Mouse (Mus musculus) G1E (cell line): ENCODE measurements around the gene Otop2.

Source experiments
- CTCF ChIP-seq: IDR thresholded peaks from 2 replicates; pipeline ENCODE4 v1.5.1; 2012; ENCODE audit warnings: low read depth, low read length, inconsistent platforms, mixed read lengths
- GATA1 ChIP-seq: IDR thresholded peaks from 2 replicates; pipeline ENCODE4 v1.6.1; 2012; ENCODE audit warnings: borderline replicate concordance, low read length, inconsistent platforms, mixed read lengths
- GATA2 ChIP-seq: IDR thresholded peaks from 2 replicates; pipeline ENCODE4 v1.6.1; 2012; ENCODE audit warnings: low read depth, low read length, inconsistent platforms, borderline replicate concordance
- POLR2AphosphoS5 ChIP-seq: IDR thresholded peaks from 2 replicates; pipeline ENCODE4 v1.6.1; 2012; ENCODE audit warnings: low read depth, low read length, inconsistent platforms; ENCODE audit not compliant: insufficient replicate concordance
- TAL1 ChIP-seq: conservative IDR thresholded peaks from 2 replicates; pipeline ENCODE4 v1.6.1; 2012; ENCODE audit warnings: low read depth, low read length, inconsistent platforms, mixed read lengths

DNA sequence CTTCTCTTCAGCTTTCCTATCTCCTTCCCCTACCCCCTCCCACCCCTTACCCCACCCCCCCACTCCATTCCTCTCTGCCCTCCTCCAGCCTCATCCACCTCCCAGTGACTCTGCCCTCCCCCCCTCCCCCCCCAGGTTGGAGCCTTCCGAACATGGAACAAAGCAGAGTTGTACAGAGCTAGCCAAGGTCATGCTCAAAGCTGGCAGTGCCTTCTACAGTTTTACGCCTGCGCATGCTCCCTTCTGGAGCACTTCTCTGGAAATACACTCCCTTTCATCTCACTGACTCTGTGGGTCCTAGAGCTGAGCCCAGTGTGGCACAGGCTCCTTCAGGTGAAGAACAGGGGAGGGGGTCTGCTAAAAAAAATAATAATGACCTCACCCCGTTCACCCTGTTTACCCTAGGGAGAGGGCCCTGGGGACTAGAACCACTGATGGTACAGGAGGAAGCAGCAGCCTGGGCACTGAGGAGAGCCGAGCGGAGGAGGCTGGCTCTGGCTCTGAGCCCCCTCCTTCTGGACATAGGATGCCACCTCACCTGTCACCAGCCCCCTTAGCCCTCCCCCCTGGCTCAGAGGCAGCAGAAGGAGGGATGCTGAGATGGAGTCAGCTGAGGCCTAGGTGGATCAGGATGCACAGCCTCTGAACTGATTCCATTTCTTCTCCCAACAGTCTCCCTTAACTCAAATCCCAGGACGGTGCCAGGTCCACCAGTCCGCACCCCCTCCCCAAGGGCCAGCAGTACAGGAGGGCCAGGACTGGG lies 24.1 kb upstream of the Otop2 start:
- no peak for TF ChIP-seq GATA1
- TF ChIP-seq CTCF, result no peak
- TF ChIP-seq POLR2AphosphoS5, result no peak
- TF ChIP-seq GATA2, result no peak
- TF ChIP-seq TAL1, result no peak
